Comparison of ENCODE assay signal across 8 mouse cellular contexts in genomic region chr17:31565141-31566056, GRCm38 (mm10). TPM values are rescaled to one million over a fixed set of nuclear protein-coding genes. Genes with fewer than 3 reads are reported as not detected.
DNase-seq lines count a peak whose midpoint lies in the region; ATAC-seq and TF ChIP-seq lines count a peak whose summit lies in the region.

No protein-coding gene starts in this region.

- no peaks in the 10 kb centered on the region for H3K9me3 ChIP-seq in limb, embryonic 11.5 days (ENCODE audit: control insufficient read depth, low read length)
- H3K9me3 ChIP-seq in midbrain, embryonic 13.5 days = no peaks in the 10 kb centered on the region

- H3K27me3 ChIP-seq in Patski = no peaks in the 10 kb centered on the region
- no peaks in the 10 kb centered on the region for H3K27me3 ChIP-seq in limb, embryonic 11.5 days (ENCODE audit: control insufficient read depth, insufficient read depth, low read length)
- H3K27me3 ChIP-seq in midbrain, embryonic 13.5 days = no peaks in the 10 kb centered on the region
- H3K27me3 ChIP-seq in spleen, adult 2 months (ENCODE audit: control insufficient read depth, insufficient read depth, low read length) = no peaks in the 10 kb centered on the region

- TF ChIP-seq CTCF in Patski (IDR thresholded peaks at IDR 0.05) = no peak
- no peak for TF ChIP-seq CTCF in spleen, adult 2 months (IDR thresholded peaks at IDR 0.05; ENCODE audit: extremely low read depth, insufficient read depth, insufficient read length, insufficient replicate concordance)

- under 1% methylated on average over 68 of the region's 88 CpGs for WGBS in limb, embryonic 11.5 days
- WGBS in midbrain, embryonic 13.5 days = under 1% methylated on average over 81 of the region's 88 CpGs
- 1% methylated on average over 82 of the region's 88 CpGs for WGBS in spleen, adult 2 months

- POLR2A ChIA-PET in Patski (lab: Charles Lee) = interaction anchor here (1.1 kb wide), 2 partner anchors 30 to 90 kb away, joined by 3 read pairs; no protein-coding TSS in a partner anchor

- peak overlapping the region; percentile 62 for H3K4me2 ChIP-seq in limb, embryonic 11.5 days (ENCODE audit: low read depth, severe bottlenecking)
- peak overlapping the region; percentile 84 for H3K4me2 ChIP-seq in midbrain, embryonic 13.5 days (replicated peaks)

- DNase-seq in Patski (ENCODE audit: low read depth, low spot score) = no peak
- DNase-seq in cerebellum, adult 18-20 months = peak; percentile 57 to 75
- peak; percentile 45 to 47 for DNase-seq in frontal cortex, postnatal 36 days (ENCODE audit: low spot score in 2 of 2)
- DNase-seq in limb, embryonic 11.5 days (ENCODE audit: low spot score) = peak; percentile 79
- peak; percentile 28 to 62 for DNase-seq in spleen, adult 2 months (ENCODE audit: low read depth in 1 of 2, low spot score in 2 of 2)

- ATAC-seq in Patski = peak; percentile 37
- peak; percentile 14 for ATAC-seq in inflammation-experienced regulatory T-cells, adult 6 months
- ATAC-seq in limb, embryonic 11.5 days (ENCODE audit: insufficient number of reproducible peaks, low FRiP score, low TSS enrichment, low read depth) = 0 out of 2 replicates have a peak, but pooled peaks have one; percentile 23
- ATAC-seq in midbrain, embryonic 13.5 days = peak; percentile 72
- ATAC-seq in monocyte, adult 5-6 weeks (replicated peaks; ENCODE audit: insufficient number of reproducible peaks, low FRiP score, low TSS enrichment, poor library complexity, severe bottlenecking) = no peak

- peak overlapping the region; percentile 97 for H3K27ac ChIP-seq in limb, embryonic 11.5 days (replicated peaks; ENCODE audit: low read depth, low read length)
- H3K27ac ChIP-seq in midbrain, embryonic 13.5 days = peak overlapping the region; percentile 99
- peak overlapping the region; percentile 89 for H3K27ac ChIP-seq in spleen, adult 2 months (ENCODE audit: insufficient read depth, low read length)

- CTCF ChIA-PET in Patski (lab: Charles Lee) = interaction anchor here (0.6 to 2.2 kb wide), 4 partner anchors 10 to 99 kb away, joined by 3 to 8 read pairs (median 4); partner anchors contain the start of genes Ndufv3 and Wdr4

- TF ChIP-seq POLR2A in spleen, adult 2 months (IDR thresholded peaks at IDR 0.05; ENCODE audit: low read depth, low read length) = no peak

- H3K9ac ChIP-seq in limb, embryonic 11.5 days (ENCODE audit: low read length) = peak overlapping the region; percentile 88
- peak overlapping the region; percentile 95 for H3K9ac ChIP-seq in midbrain, embryonic 13.5 days (replicated peaks)

- H3K4me1 ChIP-seq in limb, embryonic 11.5 days (ENCODE audit: control insufficient read depth, insufficient read depth, low read length) = peaks cover 9% of the 10 kb centered on the region; the same call in 1 of the 2 replicates
- H3K4me1 ChIP-seq in midbrain, embryonic 13.5 days (replicated peaks) = peaks cover 46% of the 10 kb centered on the region
- peaks cover 9% of the 10 kb centered on the region; the same call in 1 of the 2 replicates for H3K4me1 ChIP-seq in spleen, adult 2 months (ENCODE audit: control insufficient read depth, insufficient read depth, insufficient read length)

- peak overlapping the region; percentile 82 for H3K4me3 ChIP-seq in limb, embryonic 11.5 days (ENCODE audit: low read depth, low read length)
- peak overlapping the region; percentile 78 for H3K4me3 ChIP-seq in midbrain, embryonic 13.5 days (replicated peaks)
- H3K4me3 ChIP-seq in spleen, adult 2 months (ENCODE audit: extremely low read depth, insufficient read depth, insufficient read length) = peak overlapping the region; percentile 62

- in situ Hi-C loops in Patski (cut with MboI; ENCODE audit: low pct_unique_long_range_greater_than_20kb) = no loop called here

- no peaks in the 10 kb centered on the region for H3K36me3 ChIP-seq in limb, embryonic 11.5 days (ENCODE audit: control insufficient read depth, insufficient read depth, low read length)
- no peaks in the 10 kb centered on the region; the same call in 1 of the 2 replicates for H3K36me3 ChIP-seq in midbrain, embryonic 13.5 days
- no peaks in the 10 kb centered on the region for H3K36me3 ChIP-seq in spleen, adult 2 months (ENCODE audit: control insufficient read depth, insufficient read depth, low read length)

RNA-seq across cellular contexts. Expression of gene Pknox1, which starts 0.9 kb away (rescaled TPM):
- polyA plus RNA-seq in Patski (2021) = 17.8 TPM
- polyA plus RNA-seq in inflammation-experienced regulatory T-cells, adult 6 months (2017; shearing (Covaris generic)) = 10 to 100 TPM; 42.0 to 53.1 (median 44.8) TPM
- polyA plus RNA-seq in limb, embryonic 11.5 days (2014; fragmentation: Nextera tagmentation; extraction: Ambion mirVana) = 37.9 and 39.7 TPM in 2 replicates
- polyA plus RNA-seq in midbrain, embryonic 13.5 days (2015; fragmentation: Nextera tagmentation; extraction: Ambion mirVana) = 23.8 and 24.6 TPM in 2 replicates
- polyA plus RNA-seq in spleen, adult 2 months (2012; rRNA removed) = 18.9 and 28.2 TPM in 2 replicates
- 26.9 to 32.1 TPM (median 29.4 TPM) in 3 replicates for total RNA-seq in monocyte, adult 5-6 weeks (2017)

RNA-seq across cellular contexts. Expression of gene Ndufv3, which starts 45.5 kb away (rescaled TPM):
- 246 TPM for polyA plus RNA-seq in Patski (2021)
- polyA plus RNA-seq in inflammation-experienced regulatory T-cells, adult 6 months (2017; shearing (Covaris generic)) = 100 to 1,000 TPM; 229 to 248 (median 246) TPM
- 201 and 210 TPM in 2 replicates for polyA plus RNA-seq in limb, embryonic 11.5 days (2014; fragmentation: Nextera tagmentation; extraction: Ambion mirVana)
- 364 and 385 TPM in 2 replicates for polyA plus RNA-seq in midbrain, embryonic 13.5 days (2015; fragmentation: Nextera tagmentation; extraction: Ambion mirVana)
- polyA plus RNA-seq in spleen, adult 2 months (2012; rRNA removed) = 42.7 and 54.3 TPM in 2 replicates
- total RNA-seq in monocyte, adult 5-6 weeks (2017) = 166 to 246 TPM (median 210 TPM) in 3 replicates

RNA-seq across cellular contexts. Expression of gene Wdr4, which starts 45.6 kb away (rescaled TPM):
- 28.9 TPM for polyA plus RNA-seq in Patski (2021)
- 10 to 100 TPM; 11.4 to 17.7 (median 17.7) TPM for polyA plus RNA-seq in inflammation-experienced regulatory T-cells, adult 6 months (2017; shearing (Covaris generic))
- 42.4 and 43.6 TPM in 2 replicates for polyA plus RNA-seq in limb, embryonic 11.5 days (2014; fragmentation: Nextera tagmentation; extraction: Ambion mirVana)
- polyA plus RNA-seq in midbrain, embryonic 13.5 days (2015; fragmentation: Nextera tagmentation; extraction: Ambion mirVana) = 39.6 and 43.1 TPM in 2 replicates
- polyA plus RNA-seq in spleen, adult 2 months (2012; rRNA removed) = 24.5 and 24.9 TPM in 2 replicates
- total RNA-seq in monocyte, adult 5-6 weeks (2017) = 4.3 to 6.1 TPM (median 5.3 TPM) in 3 replicates
